Mouse (Mus musculus) neutrophil, adult 65 days (primary cell): ENCODE data around the gene Lrmda. TPM values are rescaled to one million over a fixed set of nuclear protein-coding genes. Genes with fewer than 3 reads are reported as not detected.

Source experiments
- total RNA-seq: library from RNA; stranded (reverse); gene quantifications from 2 replicates; pipeline ENCODE4 v1.2.4, GENCODE M21; 2023

Gene Lrmda
- 12.5 and 17.3 TPM in 2 replicates for total RNA-seq

DNA sequence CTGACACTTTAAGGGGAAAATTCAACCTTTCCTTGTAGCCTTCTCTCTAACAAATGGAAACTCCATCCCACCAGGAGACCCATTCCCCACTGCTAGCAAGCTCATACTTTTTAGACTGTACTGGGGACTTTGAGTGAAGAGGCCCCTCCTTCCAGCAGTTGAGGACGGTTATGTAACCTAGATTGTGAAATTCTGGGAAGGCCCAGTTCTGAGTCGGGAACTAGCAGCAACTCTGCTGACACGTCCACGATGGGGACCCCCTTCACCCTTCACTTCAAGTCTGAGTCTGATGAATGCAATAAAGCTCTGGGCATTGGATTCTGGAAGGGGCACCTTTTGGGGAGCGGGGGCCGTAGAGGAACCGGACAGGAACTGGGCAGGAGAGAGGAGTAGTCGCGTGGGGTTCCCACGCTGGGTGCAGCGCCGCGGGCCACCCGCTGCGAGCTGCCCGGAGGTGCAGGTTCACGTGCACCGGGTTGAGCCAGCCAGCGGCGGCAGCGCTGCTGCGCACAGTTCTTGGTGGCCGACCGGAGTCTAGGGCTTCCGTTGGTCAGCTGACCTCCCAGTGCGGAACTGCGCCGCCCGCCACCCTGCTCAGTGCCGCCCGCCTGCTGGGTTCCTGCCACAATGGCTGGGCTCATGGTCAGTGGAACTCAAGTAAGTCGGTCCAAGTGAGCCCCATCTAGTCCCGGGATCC, at the start of gene Lrmda:
Gene Lrmda, plus strand, starts transcription at position 461 of the 697 bp plus-strand sequence.

DNA sequence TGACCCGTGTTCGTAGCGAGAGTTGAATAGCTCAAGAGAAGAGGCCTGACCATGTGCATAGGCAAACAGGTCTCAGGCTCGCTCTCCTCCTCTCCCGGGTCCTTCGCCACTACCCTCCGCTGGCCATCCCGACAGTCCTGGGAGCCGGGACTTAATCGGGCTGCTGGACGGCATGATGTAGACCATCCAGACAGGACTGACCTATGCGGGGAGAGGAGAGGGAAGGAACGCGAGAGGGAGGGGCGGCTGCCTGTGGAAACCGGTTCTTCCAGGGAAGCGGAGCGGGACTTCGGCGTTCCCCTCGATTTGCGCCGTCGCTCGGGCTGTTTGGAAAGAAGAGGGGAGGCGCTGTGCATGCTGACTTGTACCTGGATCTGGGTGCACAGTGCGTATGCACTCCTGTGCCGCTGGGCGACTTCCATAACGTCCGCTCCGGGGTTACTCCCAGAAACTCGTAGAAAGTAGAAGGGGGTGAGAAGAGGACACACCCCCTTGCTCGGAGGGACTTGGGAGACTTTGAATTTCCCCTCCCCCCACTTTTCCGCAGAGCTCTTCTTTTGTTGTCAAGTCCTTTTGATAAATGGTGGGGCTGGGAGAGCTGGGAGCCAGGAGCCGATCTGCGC, 30.1 kb upstream of the Lrmda start, which contains the start of gene Zfp503:
Gene Zfp503, minus strand, starts transcription at position 311 of the 623 bp plus-strand sequence.

Other genes starting within 250 kb of the Lrmda start
- 218 and 243 TPM in 2 replicates for gene Vdac2, start 194.5 kb upstream of the Lrmda start, total RNA-seq
- 28.7 and 44.6 TPM in 2 replicates for gene Comtd1, start 170.7 kb upstream of the Lrmda start, total RNA-seq
- gene Zfp503, start 30.1 kb upstream of the Lrmda start, total RNA-seq = 3.7 and 4.2 TPM in 2 replicates